Mouse (Mus musculus): ENCODE data around the gene Pir.

- TF ChIP-seq EP300 (IDR thresholded peaks at IDR 0.05; ENCODE audit: low read depth) (no peak), CTCF (IDR thresholded peaks at IDR 0.05; ENCODE audit: low read depth) (no peak; the same call in 1 of the 2 replicates)
Observed at GRCm38 (mm10) chrX:164374586-164374985, 105.4 kb downstream of the Pir start.
